Mouse (Mus musculus): ENCODE data around the gene Scamp3. TPM values are rescaled to one million over a fixed set of nuclear protein-coding genes. Genes with fewer than 3 reads are reported as not detected.

Scamp3 gene
- total and polyA plus RNA-seq, 3 experiments = 101 to 287 TPM; not detected in 1

- no peak for TF ChIP-seq USF2 (IDR thresholded peaks at IDR 0.05; ENCODE audit: borderline replicate concordance in 1 of 2, insufficient read depth in 1 of 2, low read depth in 1 of 2, low read length in 2 of 2)
- peak; percentile 52; the same call in 1 of the 2 replicates for TF ChIP-seq RCOR1 (IDR thresholded peaks at IDR 0.05; ENCODE audit: low read depth, low read length)
- TF ChIP-seq TCF12 (IDR thresholded peaks at IDR 0.05; ENCODE audit: low read depth, low read length) = peak; percentile 53; the same call in 1 of the 2 replicates
- TF ChIP-seq USF1 (IDR thresholded peaks at IDR 0.05; ENCODE audit: low read depth, low read length) = 0 out of 2 replicates have a peak, but pooled peaks have one; percentile 26
- TF ChIP-seq TBP (IDR thresholded peaks at IDR 0.05; ENCODE audit: low read depth, low read length) = 0 out of 2 replicates have a peak, but pooled peaks have one; percentile 40
- TF ChIP-seq SMC3 (IDR thresholded peaks at IDR 0.05; ENCODE audit: low read depth, low read length) = no peak
- TF ChIP-seq CHD2 (IDR thresholded peaks at IDR 0.05; ENCODE audit: low read length) = no peak
- TF ChIP-seq MAX (IDR thresholded peaks at IDR 0.05; ENCODE audit: low read length) = peak; percentile 61; the same call in 1 of the 2 replicates
- peak; percentile 68 for TF ChIP-seq ETS1 (IDR thresholded peaks at IDR 0.05; ENCODE audit: low read depth, low read length)
- TF ChIP-seq GATA1 (IDR thresholded peaks at IDR 0.05; ENCODE audit: low read depth, low read length) = peak; percentile 68; the same call in 1 of the 2 replicates
- peak; percentile 79 for TF ChIP-seq MXI1 (IDR thresholded peaks at IDR 0.05; ENCODE audit: low read depth, low read length)
- no peak for TF ChIP-seq BHLHE40 (IDR thresholded peaks at IDR 0.05; ENCODE audit: borderline replicate concordance, low read depth, low read length)
- no peak for TF ChIP-seq POLR2A (IDR thresholded peaks at IDR 0.05; ENCODE audit: control insufficient read depth in 1 of 2, insufficient read depth in 1 of 2, low read depth in 1 of 2, low read length in 2 of 2, poor library complexity in 1 of 2)
- TF ChIP-seq POLR2AphosphoS5 (IDR thresholded peaks at IDR 0.05; ENCODE audit: borderline replicate concordance, low read depth, low read length) = no peak
- no peak for TF ChIP-seq MEF2A (IDR thresholded peaks at IDR 0.05; ENCODE audit: extremely low read depth, insufficient replicate concordance, low read depth, low read length, poor library complexity, severe bottlenecking)
- no peak for TF ChIP-seq GABPA (IDR thresholded peaks at IDR 0.05; ENCODE audit: low read depth, low read length)
- no peak for TF ChIP-seq RAD21 (IDR thresholded peaks at IDR 0.05; ENCODE audit: low read depth, low read length)
- TF ChIP-seq NELFE (IDR thresholded peaks at IDR 0.05; ENCODE audit: low read depth, low read length) = 0 out of 2 replicates have a peak, but pooled peaks have one; percentile 20
- peak; percentile 20; the same call in 1 of the 2 replicates for TF ChIP-seq TAL1 (IDR thresholded peaks at IDR 0.05; ENCODE audit: low read length)
Observed at GRCm38 (mm10) chr3:89187690-89188477, 10.6 kb downstream of the Scamp3 start (continued).

- no peak overlapping the region; the same call in 1 of the 2 replicates for H3K9ac ChIP-seq (ENCODE audit: control insufficient read depth, low read depth, low read length, poor library complexity, severe bottlenecking)
- H3K4me3 ChIP-seq (ENCODE audit: control insufficient read depth in 1 of 2, insufficient read depth in 1 of 2, low read depth in 2 of 2, low read length in 2 of 2) = no peak overlapping the region
- no peak for DNase-seq (ENCODE audit: low read depth, low spot score)
- H3K4me1 ChIP-seq (ENCODE audit: control insufficient read depth in 1 of 2, insufficient read depth in 2 of 2, low read length in 2 of 2) = peaks cover 37 to 71% of the 10 kb centered on the region in 2 experiments
- no peaks in the 10 kb centered on the region for H3K9me3 ChIP-seq (replicated peaks; ENCODE audit: insufficient read depth, low read length)
- peak overlapping the region; percentile 38; the same call in 1 of the 2 replicates for H3K27ac ChIP-seq (ENCODE audit: control insufficient read depth, low read depth, low read length)
- TF ChIP-seq TAL1 (IDR thresholded peaks at IDR 0.05; ENCODE audit: low read length) (no peak), RAD21 (IDR thresholded peaks at IDR 0.05; ENCODE audit: low read depth, low read length) (no peak), MAZ (IDR thresholded peaks at IDR 0.05; ENCODE audit: low read depth, low read length) (no peak), USF1 (IDR thresholded peaks at IDR 0.05; ENCODE audit: low read depth, low read length) (no peak), KAT2A (conservative IDR thresholded peaks at IDR 0.05; ENCODE audit: low read depth, low read length) (no peak), ZKSCAN1 (IDR thresholded peaks at IDR 0.05; ENCODE audit: low read depth, low read length) (no peak), ZC3H11A (IDR thresholded peaks at IDR 0.05; ENCODE audit: low read depth, low read length) (no peak), CTCF (IDR thresholded peaks at IDR 0.05 in 2 of 3, conservative IDR thresholded peaks at IDR 0.05 in 1 of 3; ENCODE audit: control insufficient read depth in 1 of 3, insufficient read depth in 1 of 3, low read depth in 2 of 3, low read length in 3 of 3, poor library complexity in 1 of 3, severe bottlenecking in 1 of 3) (no peak), TCF12 (IDR thresholded peaks at IDR 0.05; ENCODE audit: low read depth, low read length) (no peak), NRF1 (IDR thresholded peaks at IDR 0.05; ENCODE audit: insufficient read depth, low read depth, low read length, poor library complexity, severe bottlenecking) (no peak), MXI1 (IDR thresholded peaks at IDR 0.05; ENCODE audit: low read depth, low read length) (no peak)
- no peaks in the 10 kb centered on the region; the same call in 1 of the 2 replicates for H3K79me2 ChIP-seq (ENCODE audit: control insufficient read depth, insufficient read depth, low read length, poor library complexity)
- H3K36me3 ChIP-seq (ENCODE audit: control insufficient read depth in 1 of 2, insufficient read depth in 2 of 2, low read length in 2 of 2) = peaks cover 0 to 55% of the 10 kb centered on the region in 2 experiments; a peak in 2 of 4 replicates
- H3K27me3 ChIP-seq (ENCODE audit: control insufficient read depth in 1 of 2, insufficient read depth in 2 of 2, low read length in 2 of 2) = no peaks in the 10 kb centered on the region
Observed at GRCm38 (mm10) chr3:89188478-89188875, 11.2 kb downstream of the Scamp3 start.
